Mouse (Mus musculus): Measurements from ENCODE around the gene Ncr1. TPM values are rescaled to one million over a fixed set of nuclear protein-coding genes. Genes with fewer than 3 reads are reported as not detected.
A peak's percentile ranks its signal among the peaks of the same experiment; 100 is the strongest.
"Not testable (repeated sequence)": the region's sequence is repeated elsewhere in the genome, so short reads cannot be mapped to it uniquely, and the experiment has no call there.

Gene Ncr1
- 0.11 TPM in 1 of 2 replicates, not detected in the other for polyA plus RNA-seq (2015; fragmentation: Nextera tagmentation; extraction: Ambion mirVana)

GRCm38 (mm10) chr7:4337509-4337908 lies at the start of gene Ncr1:
Gene Ncr1 (plus strand): TSS chr7:4337724.
- ATAC-seq (replicated peaks; ENCODE audit: low FRiP score, low read depth) (no peak), DNase-seq (ENCODE audit: low spot score) (no peak)
- H3K27me3 ChIP-seq (ENCODE audit: insufficient read depth, low read length), result no peaks in the 10 kb centered on the region
- H3K4me3 ChIP-seq (replicated peaks; ENCODE audit: low read depth, low read length), result no peak within 1 kb of the TSS
- H3K27ac ChIP-seq, result no peak within 1 kb of the TSS
- no peaks in the 10 kb centered on the region for H3K36me3 ChIP-seq (ENCODE audit: insufficient read depth, low read length)
- no peaks in the 10 kb centered on the region for H3K4me1 ChIP-seq (replicated peaks; ENCODE audit: insufficient read depth, low read length)
- TF ChIP-seq CTCF (IDR thresholded peaks at IDR 0.05; ENCODE audit: low read depth), result no peak
- no peaks in the 10 kb centered on the region for H3K9me3 ChIP-seq (replicated peaks; ENCODE audit: low read length)
- H3K4me2 ChIP-seq (ENCODE audit: low read length), result no peak within 1 kb of the TSS
- H3K9ac ChIP-seq (ENCODE audit: low read depth, low read length), result no peak within 1 kb of the TSS

GRCm38 (mm10) chr7:4292638-4293037 lies 44.9 kb upstream of the Ncr1 start:
- H3K4me1 ChIP-seq (replicated peaks; ENCODE audit: insufficient read depth, low read length), result no peaks in the 10 kb centered on the region
- no peaks in the 10 kb centered on the region for H3K9me3 ChIP-seq (replicated peaks; ENCODE audit: low read length)
- WGBS, result 73% methylated on average over 5 of the region's 5 CpGs
- DNase-seq (ENCODE audit: low spot score) (no peak), ATAC-seq (replicated peaks; ENCODE audit: low FRiP score, low read depth) (no peak)
- no peak for TF ChIP-seq CTCF (IDR thresholded peaks at IDR 0.05; ENCODE audit: low read depth)
- H3K9ac ChIP-seq (ENCODE audit: low read depth, low read length), result no peak overlapping the region
- H3K4me3 ChIP-seq (replicated peaks; ENCODE audit: low read depth, low read length), result no peak overlapping the region
- H3K36me3 ChIP-seq (ENCODE audit: insufficient read depth, low read length), result no peaks in the 10 kb centered on the region
- H3K27ac ChIP-seq, result no peak overlapping the region
- H3K27me3 ChIP-seq (ENCODE audit: insufficient read depth, low read length), result no peaks in the 10 kb centered on the region
- no peak overlapping the region for H3K4me2 ChIP-seq (ENCODE audit: low read length)

GRCm38 (mm10) chr7:4297189-4297588 lies 40.3 kb upstream of the Ncr1 start:
- no peak for DNase-seq (ENCODE audit: low spot score)
- 46% methylated on average over 1 of the region's 1 CpGs for WGBS
- H3K4me1 ChIP-seq (replicated peaks; ENCODE audit: insufficient read depth, low read length), result no peaks in the 10 kb centered on the region

GRCm38 (mm10) chr7:4300166-4300565 lies 37.4 kb upstream of the Ncr1 start:
- TF ChIP-seq CTCF (IDR thresholded peaks at IDR 0.05; ENCODE audit: low read depth), result no peak
- Histone ChIP-seq H3K4me2 (ENCODE audit: low read length) (no peak overlapping the region), H3K4me3 (replicated peaks; ENCODE audit: low read depth, low read length) (no peak overlapping the region), H3K9me3 (replicated peaks; ENCODE audit: low read length) (no peaks in the 10 kb centered on the region), H3K27me3 (ENCODE audit: insufficient read depth, low read length) (no peaks in the 10 kb centered on the region), H3K9ac (ENCODE audit: low read depth, low read length) (no peak overlapping the region), H3K4me1 (replicated peaks; ENCODE audit: insufficient read depth, low read length) (no peaks in the 10 kb centered on the region), H3K27ac (no peak overlapping the region), H3K36me3 (ENCODE audit: insufficient read depth, low read length) (no peaks in the 10 kb centered on the region)
- ATAC-seq (replicated peaks; ENCODE audit: low FRiP score, low read depth) (no peak), DNase-seq (ENCODE audit: low spot score) (no peak)

More at GRCm38 (mm10) chr7:4297189-4297588, 40.3 kb upstream of the Ncr1 start:
- Histone ChIP-seq H3K9ac (ENCODE audit: low read depth, low read length) (no peak overlapping the region), H3K4me2 (ENCODE audit: low read length) (no peak overlapping the region), H3K36me3 (ENCODE audit: insufficient read depth, low read length) (no peaks in the 10 kb centered on the region), H3K9me3 (replicated peaks; ENCODE audit: low read length) (no peaks in the 10 kb centered on the region), H3K4me3 (replicated peaks; ENCODE audit: low read depth, low read length) (no peak overlapping the region), H3K27me3 (ENCODE audit: insufficient read depth, low read length) (no peaks in the 10 kb centered on the region), H3K27ac (no peak overlapping the region)
- no peak for ATAC-seq (replicated peaks; ENCODE audit: low FRiP score, low read depth)
- peak; percentile 34; the same call in 1 of the 2 replicates for TF ChIP-seq CTCF (IDR thresholded peaks at IDR 0.05; ENCODE audit: low read depth)

GRCm38 (mm10) chr7:4303457-4303856 lies 34.1 kb upstream of the Ncr1 start:
- Histone ChIP-seq H3K27ac (no peak overlapping the region), H3K27me3 (ENCODE audit: insufficient read depth, low read length) (no peaks in the 10 kb centered on the region), H3K4me3 (replicated peaks; ENCODE audit: low read depth, low read length) (no peak overlapping the region), H3K4me1 (replicated peaks; ENCODE audit: insufficient read depth, low read length) (no peaks in the 10 kb centered on the region), H3K4me2 (ENCODE audit: low read length) (no peak overlapping the region), H3K36me3 (ENCODE audit: insufficient read depth, low read length) (no peaks in the 10 kb centered on the region), H3K9me3 (replicated peaks; ENCODE audit: low read length) (no peaks in the 10 kb centered on the region), H3K9ac (ENCODE audit: low read depth, low read length) (no peak overlapping the region)
- ATAC-seq (replicated peaks; ENCODE audit: low FRiP score, low read depth) (no peak), DNase-seq (ENCODE audit: low spot score) (no peak)
- no peak for TF ChIP-seq CTCF (IDR thresholded peaks at IDR 0.05; ENCODE audit: low read depth)
- 92% methylated on average over 1 of the region's 1 CpGs for WGBS

- H3K27ac ChIP-seq; ATAC-seq (replicated peaks; ENCODE audit: low FRiP score, low read depth): not testable (repeated sequence)
Observed at GRCm38 (mm10) chr7:4313109-4313508, 24.4 kb upstream of the Ncr1 start.

GRCm38 (mm10) chr7:4313531-4313930 lies 24.0 kb upstream of the Ncr1 start:
- H3K4me3 ChIP-seq (replicated peaks; ENCODE audit: low read depth, low read length), result not testable (repeated sequence)

More at GRCm38 (mm10) chr7:4313109-4313508, 24.4 kb upstream of the Ncr1 start:
- not testable (repeated sequence) for H3K4me1 ChIP-seq (replicated peaks; ENCODE audit: insufficient read depth, low read length); H3K4me3 ChIP-seq (replicated peaks; ENCODE audit: low read depth, low read length); H3K27me3 ChIP-seq (ENCODE audit: insufficient read depth, low read length); DNase-seq (ENCODE audit: low spot score); H3K4me2 ChIP-seq (ENCODE audit: low read length); H3K36me3 ChIP-seq (ENCODE audit: insufficient read depth, low read length); H3K9ac ChIP-seq (ENCODE audit: low read depth, low read length); H3K9me3 ChIP-seq (replicated peaks; ENCODE audit: low read length)
- WGBS, result 86% methylated on average over 2 of the region's 2 CpGs

More at GRCm38 (mm10) chr7:4313531-4313930, 24.0 kb upstream of the Ncr1 start:
- H3K36me3 ChIP-seq (ENCODE audit: insufficient read depth, low read length); H3K9ac ChIP-seq (ENCODE audit: low read depth, low read length); H3K27me3 ChIP-seq (ENCODE audit: insufficient read depth, low read length); DNase-seq (ENCODE audit: low spot score); H3K4me2 ChIP-seq (ENCODE audit: low read length); H3K4me1 ChIP-seq (replicated peaks; ENCODE audit: insufficient read depth, low read length); H3K9me3 ChIP-seq (replicated peaks; ENCODE audit: low read length); H3K27ac ChIP-seq; ATAC-seq (replicated peaks; ENCODE audit: low FRiP score, low read depth): not testable (repeated sequence)
- 88% methylated on average over 3 of the region's 3 CpGs for WGBS
